Mouse (Mus musculus) G1E (cell line): ENCODE results near the gene Smndc1.

Experiments used
- CTCF ChIP-seq: IDR thresholded peaks from 2 replicates; pipeline ENCODE4 v1.5.1; 2012; ENCODE audit warnings: low read depth, low read length, inconsistent platforms, mixed read lengths
- GATA1 ChIP-seq: IDR thresholded peaks from 2 replicates; pipeline ENCODE4 v1.6.1; 2012; ENCODE audit warnings: borderline replicate concordance, low read length, inconsistent platforms, mixed read lengths
- GATA2 ChIP-seq: IDR thresholded peaks from 2 replicates; pipeline ENCODE4 v1.6.1; 2012; ENCODE audit warnings: low read depth, low read length, inconsistent platforms, borderline replicate concordance
- POLR2AphosphoS5 ChIP-seq: IDR thresholded peaks from 2 replicates; pipeline ENCODE4 v1.6.1; 2012; ENCODE audit warnings: low read depth, low read length, inconsistent platforms; ENCODE audit not compliant: insufficient replicate concordance
- TAL1 ChIP-seq: conservative IDR thresholded peaks from 2 replicates; pipeline ENCODE4 v1.6.1; 2012; ENCODE audit warnings: low read depth, low read length, inconsistent platforms, mixed read lengths

DNA sequence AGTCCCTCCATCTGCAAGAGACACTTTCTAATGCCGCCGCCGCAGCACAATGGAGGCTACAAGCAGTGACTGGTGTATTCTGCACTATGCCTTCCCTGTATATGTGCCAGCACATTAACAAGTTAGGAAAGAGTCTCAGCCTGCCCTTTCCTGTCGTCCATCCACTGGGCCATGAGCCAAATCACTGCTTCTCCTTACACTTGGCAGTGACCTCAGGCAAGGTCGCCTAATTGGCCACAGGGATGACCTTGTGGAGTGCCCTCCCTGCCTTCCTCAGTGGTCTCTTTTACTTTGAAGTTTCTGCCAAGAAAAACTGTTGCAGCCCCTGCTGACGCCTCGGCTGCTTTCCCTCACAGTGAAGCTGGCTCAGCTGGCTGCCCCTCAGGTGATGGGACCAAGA, 37.0 kb upstream of the Smndc1 start:
- TF ChIP-seq CTCF (no peak), GATA2 (no peak), GATA1 (no peak), POLR2AphosphoS5 (no peak), TAL1 (no peak)
